Mouse (Mus musculus): ENCODE data around the gene Gm11172. TPM values are rescaled to one million over a fixed set of nuclear protein-coding genes. Genes with fewer than 3 reads are reported as not detected.
A peak's percentile ranks its signal among the peaks of the same experiment; 100 is the strongest.

The Gm11172 gene
- total and polyA plus RNA-seq, 2 experiments from 2014 or later = not detected

DNA sequence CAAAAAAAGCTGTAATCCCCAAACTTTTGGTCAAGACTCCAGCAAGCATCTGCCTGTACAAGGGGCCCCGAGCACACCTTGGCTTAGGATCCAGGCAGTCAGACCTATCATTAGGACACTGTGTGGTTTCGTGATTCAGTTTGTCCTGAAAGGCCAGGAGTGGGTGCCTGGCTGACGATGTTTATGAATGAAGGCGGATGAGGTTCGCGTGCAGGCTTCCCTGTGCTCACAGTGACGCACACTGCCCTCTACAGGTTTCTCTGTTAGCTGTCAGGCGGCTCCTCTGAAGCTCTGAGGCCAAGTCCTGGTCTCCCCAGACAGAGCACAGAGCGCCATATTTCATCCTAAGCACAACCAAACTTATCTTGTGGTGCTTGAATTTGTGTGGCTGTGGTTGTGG lies 26.4 kb upstream of the Gm11172 start:
- Histone ChIP-seq H3K9me3 (replicated peaks; ENCODE audit: control insufficient read depth, low read length) (no peaks in the 10 kb centered on the region), H3K27ac (ENCODE audit: low read depth) (peak overlapping the region; percentile 94), H3K9ac (replicated peaks; ENCODE audit: low read depth, low read length) (peak overlapping the region; percentile 73), H3K36me3 (replicated peaks; ENCODE audit: control insufficient read depth, insufficient read depth, low read length) (no peaks in the 10 kb centered on the region), H3K4me3 (ENCODE audit: low read depth, low read length) (peak overlapping the region; percentile 79), H3K27me3 (ENCODE audit: control insufficient read depth, insufficient read depth, low read length) (no peaks in the 10 kb centered on the region), H3K4me2 (ENCODE audit: low read depth, low read length) (peak overlapping the region; percentile 93), H3K4me1 (ENCODE audit: control insufficient read depth, insufficient read depth) (peaks cover 28% of the 10 kb centered on the region)
- ATAC-seq (ENCODE audit: insufficient read depth, low read depth) = peak; percentile 46
- TF ChIP-seq CTCF (IDR thresholded peaks at IDR 0.05; ENCODE audit: low read depth) (peak; percentile 84), EP300 (IDR thresholded peaks at IDR 0.05; ENCODE audit: low read depth) (no peak)
- WGBS = 1% methylated on average over 9 of the region's 9 CpGs
- DNase-seq (ENCODE audit: low spot score) = peak; percentile 92

DNA sequence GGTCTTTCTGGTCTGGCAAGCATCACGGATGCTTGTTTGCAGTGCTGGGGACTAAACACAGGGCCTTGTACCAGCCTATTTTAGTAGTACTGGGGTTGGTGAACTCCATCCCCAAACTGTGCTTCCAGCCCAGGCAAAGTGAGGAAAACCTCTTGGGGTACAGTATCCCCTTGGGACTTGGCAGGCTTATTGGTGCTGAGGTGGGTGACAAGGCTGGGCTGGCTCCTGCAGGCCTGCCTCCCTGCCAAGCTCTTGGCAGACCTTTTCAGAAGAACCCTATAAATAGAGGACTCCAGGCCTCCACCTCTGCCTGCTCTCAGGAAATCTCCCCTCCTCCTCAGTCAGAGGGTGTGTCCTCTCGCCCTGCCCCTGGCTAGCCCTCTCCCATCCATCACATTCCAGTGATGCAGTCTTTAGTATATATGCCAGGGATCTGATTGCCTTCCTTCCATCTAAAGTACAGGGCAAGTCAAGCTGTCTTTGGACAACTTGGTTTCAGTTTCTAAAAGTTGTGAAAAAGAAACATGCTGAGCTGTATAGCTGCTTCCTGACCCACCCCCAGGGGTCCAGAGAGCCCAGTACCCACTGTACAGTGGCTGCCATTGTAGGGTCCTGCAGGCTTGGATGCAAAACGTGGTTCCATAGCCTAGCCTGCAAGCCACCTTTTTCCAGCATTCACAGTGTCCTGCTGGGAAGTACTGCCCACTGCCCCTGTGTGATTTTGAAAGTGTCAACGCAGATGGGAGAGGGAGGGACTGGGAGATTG lies 25.8 kb upstream of the Gm11172 start:
- H3K9ac ChIP-seq (replicated peaks; ENCODE audit: low read depth, low read length) = no peak overlapping the region
- H3K36me3 ChIP-seq (replicated peaks; ENCODE audit: control insufficient read depth, insufficient read depth, low read length) = no peaks in the 10 kb centered on the region
- 40% methylated on average over 4 of the region's 4 CpGs for WGBS
- no peak overlapping the region for H3K4me3 ChIP-seq (ENCODE audit: low read depth, low read length)
- H3K27ac ChIP-seq (ENCODE audit: low read depth) = peak overlapping the region; percentile 94
- H3K4me2 ChIP-seq (ENCODE audit: low read depth, low read length) = no peak overlapping the region
- ATAC-seq (ENCODE audit: insufficient read depth, low read depth) (0 out of 2 replicates have a peak, but pooled peaks have one; percentile 6), DNase-seq (ENCODE audit: low spot score) (peak; percentile 60)
- peaks cover 27% of the 10 kb centered on the region for H3K4me1 ChIP-seq (ENCODE audit: control insufficient read depth, insufficient read depth)
- no peaks in the 10 kb centered on the region for H3K27me3 ChIP-seq (ENCODE audit: control insufficient read depth, insufficient read depth, low read length)
- TF ChIP-seq EP300 (IDR thresholded peaks at IDR 0.05; ENCODE audit: low read depth) (no peak), CTCF (IDR thresholded peaks at IDR 0.05; ENCODE audit: low read depth) (no peak)
- H3K9me3 ChIP-seq (replicated peaks; ENCODE audit: control insufficient read depth, low read length) = no peaks in the 10 kb centered on the region

DNA sequence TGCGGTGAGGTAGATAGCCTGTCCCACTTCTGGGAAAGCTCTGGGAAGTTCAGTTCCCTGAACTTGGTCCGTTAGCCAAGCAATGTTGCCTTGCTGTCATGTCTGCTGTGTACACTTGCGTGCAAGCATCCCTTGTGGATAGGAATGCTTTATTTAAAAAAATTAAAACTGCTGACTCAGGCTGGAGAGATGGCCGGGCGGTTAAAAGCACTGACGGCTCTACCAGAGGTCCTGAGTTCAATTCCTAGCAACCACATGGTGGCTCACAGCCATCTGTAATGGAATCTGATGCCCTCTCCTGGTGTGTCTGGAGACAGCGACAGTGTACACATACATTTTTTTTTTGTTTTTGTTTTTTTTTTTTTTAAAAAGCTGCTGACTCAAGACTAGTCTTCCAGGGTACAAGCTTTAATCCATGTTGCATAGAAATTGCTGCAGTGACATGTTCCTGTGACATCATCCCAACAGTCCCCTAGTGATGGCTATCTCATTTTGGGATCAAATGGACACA lies 25.1 kb upstream of the Gm11172 start:
- Histone ChIP-seq H3K9me3 (replicated peaks; ENCODE audit: control insufficient read depth, low read length) (no peaks in the 10 kb centered on the region), H3K27me3 (ENCODE audit: control insufficient read depth, insufficient read depth, low read length) (no peaks in the 10 kb centered on the region), H3K4me2 (ENCODE audit: low read depth, low read length) (no peak overlapping the region), H3K9ac (replicated peaks; ENCODE audit: low read depth, low read length) (no peak overlapping the region), H3K4me1 (ENCODE audit: control insufficient read depth, insufficient read depth) (peaks cover 20% of the 10 kb centered on the region), H3K27ac (ENCODE audit: low read depth) (no peak overlapping the region), H3K4me3 (ENCODE audit: low read depth, low read length) (no peak overlapping the region), H3K36me3 (replicated peaks; ENCODE audit: control insufficient read depth, insufficient read depth, low read length) (no peaks in the 10 kb centered on the region)
- TF ChIP-seq EP300 (IDR thresholded peaks at IDR 0.05; ENCODE audit: low read depth) (no peak), CTCF (IDR thresholded peaks at IDR 0.05; ENCODE audit: low read depth) (no peak)
- 60% methylated on average over 7 of the region's 7 CpGs for WGBS
- ATAC-seq (ENCODE audit: insufficient read depth, low read depth) = no peak
- DNase-seq (ENCODE audit: low spot score) = no peak

DNA sequence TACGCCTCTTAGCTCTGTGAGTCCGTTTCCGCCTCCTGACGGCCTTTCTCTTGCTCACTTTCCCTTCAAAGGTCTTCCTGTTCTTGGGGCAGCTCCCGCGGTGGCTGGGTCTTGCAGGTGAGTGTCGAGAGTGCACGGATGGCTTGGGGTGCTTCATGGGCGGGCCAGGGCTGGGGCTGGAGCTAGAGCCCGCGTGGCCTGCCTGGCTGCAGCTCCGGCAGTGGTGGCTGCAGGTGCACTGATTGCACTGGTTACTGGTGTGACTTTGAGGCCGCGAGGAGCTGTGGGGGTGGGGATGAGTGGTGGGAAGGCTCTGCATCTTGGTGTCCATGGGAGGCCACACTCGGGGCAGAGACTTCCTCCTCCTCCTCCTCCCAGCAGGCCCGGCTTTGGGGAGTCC lies 24.4 kb upstream of the Gm11172 start, which contains the start of gene Tnp2:
Gene Tnp2 (minus strand): TSS at position 390 of the 400 bp plus-strand sequence.
- DNase-seq (ENCODE audit: low spot score) = no peak
- WGBS = 58% methylated on average over 16 of the region's 16 CpGs
- no peak for TF ChIP-seq CTCF (IDR thresholded peaks at IDR 0.05; ENCODE audit: low read depth)
- TF ChIP-seq EP300 (IDR thresholded peaks at IDR 0.05; ENCODE audit: low read depth) = no peak
- ATAC-seq (ENCODE audit: insufficient read depth, low read depth) = no peak
- H3K4me3 ChIP-seq (ENCODE audit: low read depth, low read length) = no peak within 1 kb of the TSS
- H3K4me1 ChIP-seq (ENCODE audit: control insufficient read depth, insufficient read depth) = peaks cover 16% of the 10 kb centered on the region
- no peaks in the 10 kb centered on the region for H3K36me3 ChIP-seq (replicated peaks; ENCODE audit: control insufficient read depth, insufficient read depth, low read length)
- no peak within 1 kb of the TSS for H3K27ac ChIP-seq (ENCODE audit: low read depth)
- no peak within 1 kb of the TSS for H3K4me2 ChIP-seq (ENCODE audit: low read depth, low read length)
- H3K9me3 ChIP-seq (replicated peaks; ENCODE audit: control insufficient read depth, low read length) = no peaks in the 10 kb centered on the region
- H3K27me3 ChIP-seq (ENCODE audit: control insufficient read depth, insufficient read depth, low read length) = no peaks in the 10 kb centered on the region
- H3K9ac ChIP-seq (replicated peaks; ENCODE audit: low read depth, low read length) = no peak within 1 kb of the TSS

DNA sequence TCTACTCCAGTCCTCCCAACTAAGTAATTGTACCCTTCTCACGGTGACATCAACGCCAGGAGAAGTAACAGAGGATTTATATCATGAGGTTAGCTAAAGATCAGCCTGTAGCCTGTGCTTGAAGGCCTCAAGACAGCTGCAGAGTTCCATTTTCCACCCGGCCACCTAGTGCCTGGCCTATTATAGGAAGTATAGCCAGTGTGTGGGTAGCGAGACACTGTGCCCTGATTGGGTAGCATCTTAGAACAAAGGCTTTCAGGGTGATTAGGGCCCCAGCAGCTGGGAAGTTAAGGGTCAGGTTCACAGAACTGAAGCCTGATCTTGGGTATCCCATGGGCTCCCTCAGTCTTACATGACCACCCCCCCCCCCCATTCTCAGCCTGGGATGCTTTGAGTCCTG lies 23.8 kb upstream of the Gm11172 start:
- ATAC-seq (ENCODE audit: insufficient read depth, low read depth) (no peak), DNase-seq (ENCODE audit: low spot score) (no peak)
- no peaks in the 10 kb centered on the region for H3K27me3 ChIP-seq (ENCODE audit: control insufficient read depth, insufficient read depth, low read length)
- no peaks in the 10 kb centered on the region for H3K9me3 ChIP-seq (replicated peaks; ENCODE audit: control insufficient read depth, low read length)
- H3K9ac ChIP-seq (replicated peaks; ENCODE audit: low read depth, low read length) = no peak overlapping the region
- no peak overlapping the region for H3K27ac ChIP-seq (ENCODE audit: low read depth)
- H3K4me1 ChIP-seq (ENCODE audit: control insufficient read depth, insufficient read depth) = peaks cover 13% of the 10 kb centered on the region
- H3K4me3 ChIP-seq (ENCODE audit: low read depth, low read length) = no peak overlapping the region
- TF ChIP-seq EP300 (IDR thresholded peaks at IDR 0.05; ENCODE audit: low read depth) (no peak), CTCF (IDR thresholded peaks at IDR 0.05; ENCODE audit: low read depth) (no peak)
- no peak overlapping the region for H3K4me2 ChIP-seq (ENCODE audit: low read depth, low read length)
- no peaks in the 10 kb centered on the region for H3K36me3 ChIP-seq (replicated peaks; ENCODE audit: control insufficient read depth, insufficient read depth, low read length)
- 83% methylated on average over 4 of the region's 4 CpGs for WGBS
